Mouse (Mus musculus): ENCODE results near the gene Shcbp1l. TPM values are rescaled to one million over a fixed set of nuclear protein-coding genes. Genes with fewer than 3 reads are reported as not detected.

The Shcbp1l gene
- total and polyA plus RNA-seq, 2 experiments = not detected

- Histone ChIP-seq H3K36me3 (ENCODE audit: control insufficient read depth, insufficient read depth, low read length) (peaks cover 3% of the 10 kb centered on the region; the same call in 1 of the 2 replicates), H3K4me1 (ENCODE audit: control insufficient read depth, insufficient read depth, low read length) (peaks cover 7% of the 10 kb centered on the region; the same call in 1 of the 2 replicates), H3K79me2 (ENCODE audit: control insufficient read depth, insufficient read depth, low read length) (peaks cover 19% of the 10 kb centered on the region), H3K9ac (ENCODE audit: low read depth, low read length) (peak within 1 kb of the TSS; percentile 97), H3K4me3 (ENCODE audit: insufficient read depth, low read depth, low read length) (peak within 1 kb of the TSS; percentile 96), H3K27ac (replicated peaks; ENCODE audit: insufficient read depth, low read depth, low read length) (peak within 1 kb of the TSS; percentile 82), H3K27me3 (ENCODE audit: control insufficient read depth, insufficient read depth, low read length) (no peaks in the 10 kb centered on the region)
- WGBS = under 1% methylated on average over 35 of the region's 35 CpGs
- TF ChIP-seq POLR2A (IDR thresholded peaks at IDR 0.05; ENCODE audit: extremely low read depth, insufficient read depth, low read length) = peak; percentile 98
- TF ChIP-seq CTCF (IDR thresholded peaks at IDR 0.05; ENCODE audit: low read depth, low read length) = no peak
- peak; percentile 78 for DNase-seq (ENCODE audit: extremely low read depth, low read depth, low spot score)
These were observed 62.5 kb downstream of the Shcbp1l start, which contains the start of gene Dhx9 for GRCm38 (mm10) chr1:153487500-153487879. TSS of gene Dhx9 (minus strand) at chr1:153487660.

DNA sequence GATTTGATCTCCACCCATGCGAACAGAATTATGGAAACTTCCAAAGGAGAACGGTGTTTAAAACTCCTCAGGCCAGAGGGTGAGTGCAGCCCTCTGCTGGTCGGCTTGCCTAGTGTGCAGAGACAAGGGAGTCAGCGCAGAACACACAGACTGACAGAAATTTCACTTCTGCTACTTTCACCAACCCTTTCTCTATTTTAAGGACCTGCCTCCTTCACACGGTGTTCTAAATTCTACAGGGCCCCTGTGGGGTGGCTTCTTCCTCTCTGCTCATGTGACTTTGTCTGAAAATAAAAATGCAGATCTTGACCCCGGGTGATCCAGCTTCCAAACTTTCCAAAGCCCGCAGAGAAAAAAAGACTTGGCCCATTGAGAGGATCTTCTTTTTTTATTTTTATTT is 64.2 kb downstream of the Shcbp1l start:
- WGBS = 68% methylated on average over 7 of the region's 7 CpGs
- peak; percentile 45 for DNase-seq (ENCODE audit: extremely low read depth, low read depth, low spot score)
- Histone ChIP-seq H3K36me3 (ENCODE audit: control insufficient read depth, insufficient read depth, low read length) (no peaks in the 10 kb centered on the region), H3K9ac (ENCODE audit: low read depth, low read length) (no peak overlapping the region), H3K79me2 (ENCODE audit: control insufficient read depth, insufficient read depth, low read length) (peaks cover 17% of the 10 kb centered on the region), H3K27ac (replicated peaks; ENCODE audit: insufficient read depth, low read depth, low read length) (no peak overlapping the region), H3K4me3 (ENCODE audit: insufficient read depth, low read depth, low read length) (no peak overlapping the region), H3K4me1 (ENCODE audit: control insufficient read depth, insufficient read depth, low read length) (peaks cover 7% of the 10 kb centered on the region; the same call in 1 of the 2 replicates), H3K27me3 (ENCODE audit: control insufficient read depth, insufficient read depth, low read length) (no peaks in the 10 kb centered on the region)
- TF ChIP-seq POLR2A (IDR thresholded peaks at IDR 0.05; ENCODE audit: extremely low read depth, insufficient read depth, low read length) (no peak), CTCF (IDR thresholded peaks at IDR 0.05; ENCODE audit: low read depth, low read length) (peak; percentile 46; the same call in 1 of the 2 replicates)

DNA sequence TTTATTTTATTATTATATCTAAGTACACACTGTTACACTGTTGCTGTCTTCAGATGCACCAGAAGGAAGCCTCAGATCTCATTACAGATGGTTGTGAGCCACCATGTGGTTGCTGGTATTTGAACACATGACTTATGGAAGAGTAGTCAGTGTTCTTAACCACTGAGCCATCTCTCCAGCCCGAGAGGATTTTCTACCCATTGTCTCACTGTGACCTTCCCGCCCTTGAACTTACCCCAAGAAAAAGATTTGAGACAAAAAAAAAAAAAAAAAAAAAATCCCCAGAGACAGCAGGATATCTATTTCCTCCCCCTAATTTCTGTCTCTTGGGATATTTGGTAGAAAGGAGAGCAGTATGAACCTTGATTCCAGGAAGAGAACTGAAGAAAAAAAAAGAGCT is 64.6 kb downstream of the Shcbp1l start:
- no peak for TF ChIP-seq CTCF (IDR thresholded peaks at IDR 0.05; ENCODE audit: low read depth, low read length)
- TF ChIP-seq POLR2A (IDR thresholded peaks at IDR 0.05; ENCODE audit: extremely low read depth, insufficient read depth, low read length) = no peak
- peaks cover 15% of the 10 kb centered on the region for H3K79me2 ChIP-seq (ENCODE audit: control insufficient read depth, insufficient read depth, low read length)

GRCm38 (mm10) chr1:153489963-153490362 is 65.0 kb downstream of the Shcbp1l start:
- peaks cover 6% of the 10 kb centered on the region; the same call in 1 of the 2 replicates for H3K4me1 ChIP-seq (ENCODE audit: control insufficient read depth, insufficient read depth, low read length)
- no peak for DNase-seq (ENCODE audit: extremely low read depth, low read depth, low spot score)
- TF ChIP-seq POLR2A (IDR thresholded peaks at IDR 0.05; ENCODE audit: extremely low read depth, insufficient read depth, low read length) (no peak), CTCF (IDR thresholded peaks at IDR 0.05; ENCODE audit: low read depth, low read length) (no peak)
- peaks cover 13% of the 10 kb centered on the region for H3K79me2 ChIP-seq (ENCODE audit: control insufficient read depth, insufficient read depth, low read length)
- 78% methylated on average over 4 of the region's 4 CpGs for WGBS
- no peak overlapping the region for H3K9ac ChIP-seq (ENCODE audit: low read depth, low read length)
- no peak overlapping the region for H3K4me3 ChIP-seq (ENCODE audit: insufficient read depth, low read depth, low read length)
- H3K27me3 ChIP-seq (ENCODE audit: control insufficient read depth, insufficient read depth, low read length) = no peaks in the 10 kb centered on the region
- no peaks in the 10 kb centered on the region for H3K36me3 ChIP-seq (ENCODE audit: control insufficient read depth, insufficient read depth, low read length)
- H3K27ac ChIP-seq (replicated peaks; ENCODE audit: insufficient read depth, low read depth, low read length) = no peak overlapping the region

More for the DNA sequence above, 64.6 kb downstream of the Shcbp1l start:
- Histone ChIP-seq H3K27me3 (ENCODE audit: control insufficient read depth, insufficient read depth, low read length) (no peaks in the 10 kb centered on the region), H3K9ac (ENCODE audit: low read depth, low read length) (no peak overlapping the region), H3K4me1 (ENCODE audit: control insufficient read depth, insufficient read depth, low read length) (peaks cover 7% of the 10 kb centered on the region; the same call in 1 of the 2 replicates), H3K4me3 (ENCODE audit: insufficient read depth, low read depth, low read length) (no peak overlapping the region), H3K27ac (replicated peaks; ENCODE audit: insufficient read depth, low read depth, low read length) (no peak overlapping the region), H3K36me3 (ENCODE audit: control insufficient read depth, insufficient read depth, low read length) (no peaks in the 10 kb centered on the region)
- no peak for DNase-seq (ENCODE audit: extremely low read depth, low read depth, low spot score)
- 52% methylated on average over 2 of the region's 2 CpGs for WGBS

GRCm38 (mm10) chr1:153491345-153491744 is 66.4 kb downstream of the Shcbp1l start:
- no peak overlapping the region for H3K9ac ChIP-seq (ENCODE audit: low read depth, low read length)
- no peak overlapping the region for H3K4me3 ChIP-seq (ENCODE audit: insufficient read depth, low read depth, low read length)
- no peak overlapping the region for H3K27ac ChIP-seq (replicated peaks; ENCODE audit: insufficient read depth, low read depth, low read length)
- peaks cover 10% of the 10 kb centered on the region for H3K79me2 ChIP-seq (ENCODE audit: control insufficient read depth, insufficient read depth, low read length)
- DNase-seq (ENCODE audit: extremely low read depth, low read depth, low spot score) = no peak
- TF ChIP-seq CTCF (IDR thresholded peaks at IDR 0.05; ENCODE audit: low read depth, low read length) = no peak
- no peak for TF ChIP-seq POLR2A (IDR thresholded peaks at IDR 0.05; ENCODE audit: extremely low read depth, insufficient read depth, low read length)
- no peaks in the 10 kb centered on the region for H3K27me3 ChIP-seq (ENCODE audit: control insufficient read depth, insufficient read depth, low read length)
- no peaks in the 10 kb centered on the region for H3K36me3 ChIP-seq (ENCODE audit: control insufficient read depth, insufficient read depth, low read length)
- 94% methylated on average over 2 of the region's 2 CpGs for WGBS
- 0 out of 2 replicates have a peak, but pooled peaks cover 2% of the 10 kb centered on the region for H3K4me1 ChIP-seq (ENCODE audit: control insufficient read depth, insufficient read depth, low read length)

GRCm38 (mm10) chr1:153491822-153492221 is 66.9 kb downstream of the Shcbp1l start:
- DNase-seq (ENCODE audit: extremely low read depth, low read depth, low spot score) = no peak
- TF ChIP-seq CTCF (IDR thresholded peaks at IDR 0.05; ENCODE audit: low read depth, low read length) (no peak), POLR2A (IDR thresholded peaks at IDR 0.05; ENCODE audit: extremely low read depth, insufficient read depth, low read length) (no peak)
- Histone ChIP-seq H3K79me2 (ENCODE audit: control insufficient read depth, insufficient read depth, low read length) (peaks cover 6% of the 10 kb centered on the region), H3K4me3 (ENCODE audit: insufficient read depth, low read depth, low read length) (no peak overlapping the region), H3K4me1 (ENCODE audit: control insufficient read depth, insufficient read depth, low read length) (0 out of 2 replicates have a peak, but pooled peaks cover 2% of the 10 kb centered on the region), H3K9ac (ENCODE audit: low read depth, low read length) (no peak overlapping the region), H3K36me3 (ENCODE audit: control insufficient read depth, insufficient read depth, low read length) (no peaks in the 10 kb centered on the region), H3K27me3 (ENCODE audit: control insufficient read depth, insufficient read depth, low read length) (no peaks in the 10 kb centered on the region), H3K27ac (replicated peaks; ENCODE audit: insufficient read depth, low read depth, low read length) (no peak overlapping the region)
- 96% methylated on average over 1 of the region's 1 CpGs for WGBS

All from liver, adult 2 months (tissue).